Mouse (Mus musculus) MEL (cell line): ENCODE results near the gene Huwe1. TPM values are rescaled to one million over a fixed set of nuclear protein-coding genes. Genes with fewer than 3 reads are reported as not detected.

ENCODE experiments used
- DNase-seq: peaks from one replicate; pipeline ENCODE4 v3.0.0; 2011; ENCODE audit warnings: low read depth, low spot score
- H3K27ac ChIP-seq: 2 replicates; pipeline ENCODE4 v1.5.1; 2012; ENCODE audit warnings: low read depth, mild to moderate bottlenecking, control low read depth, low read length, moderate library complexity; ENCODE audit not compliant: control insufficient read depth
- H3K27me3 ChIP-seq, 2 experiments: fragments of 150-350 bp in 1 of 2; sonication (generic) in 1 of 2; 2 replicates each; pipeline ENCODE4 v1.6.1; 2012; ENCODE audit warnings: low read length in 2 of 2, mild to moderate bottlenecking in 2 of 2, improper control_type of control experiment in 1 of 2, moderate library complexity in 1 of 2; ENCODE audit not compliant: insufficient read depth in 2 of 2, control insufficient read depth in 1 of 2
- H3K36me3 ChIP-seq, 2 experiments: 2 replicates each; pipeline ENCODE4 v1.6.1; 2012 to 2014; ENCODE audit warnings: low read length in 2 of 2, improper control_type of control experiment in 1 of 2, inconsistent platforms in 1 of 2, mild to moderate bottlenecking in 1 of 2; ENCODE audit not compliant: insufficient read depth in 2 of 2, control insufficient read depth in 1 of 2
- H3K4me1 ChIP-seq, 2 experiments: fragments of 150-350 bp in 1 of 2; sonication (generic) in 1 of 2; 2 replicates each; pipeline ENCODE4 v1.6.1; 2012; ENCODE audit warnings: low read length in 2 of 2, improper control_type of control experiment in 1 of 2, mild to moderate bottlenecking in 1 of 2; ENCODE audit not compliant: insufficient read depth in 2 of 2, control insufficient read depth in 1 of 2
- H3K4me3 ChIP-seq, 2 experiments: fragments of 150-350 bp in 1 of 2; sonication (generic) in 1 of 2; 2 replicates each; pipeline ENCODE4 v1.5.1; 2012; ENCODE audit warnings: low read depth in 2 of 2, low read length in 2 of 2, mild to moderate bottlenecking in 2 of 2, moderate library complexity in 2 of 2, control low read depth in 1 of 2, improper control_type of control experiment in 1 of 2; ENCODE audit not compliant: control insufficient read depth in 1 of 2, insufficient read depth in 1 of 2
- H3K79me2 ChIP-seq: 2 replicates; pipeline ENCODE4 v1.6.1; 2012; ENCODE audit warnings: mild to moderate bottlenecking, low read length, moderate library complexity; ENCODE audit not compliant: control insufficient read depth, poor library complexity, insufficient read depth
- H3K9ac ChIP-seq: 2 replicates; pipeline ENCODE4 v1.6.1; 2012; ENCODE audit warnings: low read depth, mild to moderate bottlenecking, control low read depth, low read length, moderate library complexity; ENCODE audit not compliant: control insufficient read depth, poor library complexity, severe bottlenecking
- H3K9me3 ChIP-seq: fragments of 150-350 bp; sonication (generic); replicated peaks from 2 replicates; pipeline ENCODE4 v1.6.1; 2012; ENCODE audit warnings: mild to moderate bottlenecking, low read length, improper control_type of control experiment, moderate library complexity; ENCODE audit not compliant: insufficient read depth
- CHD1 ChIP-seq: IDR thresholded peaks from 2 replicates; pipeline ENCODE4 v1.6.1; 2012; ENCODE audit warnings: low read depth, mild to moderate bottlenecking, inconsistent platforms, low read length, improper control_type of control experiment
- CTCF ChIP-seq, 3 experiments: IDR thresholded peaks in 2 of 3; conservative IDR thresholded peaks in 1 of 3; 2 replicates each; pipeline ENCODE4 v1.5.1; 2011 to 2012; ENCODE audit warnings: low read length in 3 of 3, low read depth in 2 of 3, mild to moderate bottlenecking in 2 of 3, improper control_type of control experiment in 1 of 3, inconsistent platforms in 1 of 3, mixed read lengths in 1 of 3, moderate library complexity in 1 of 3; ENCODE audit not compliant: control insufficient read depth in 1 of 3, insufficient read depth in 1 of 3, poor library complexity in 1 of 3, severe bottlenecking in 1 of 3
- E2F4 ChIP-seq: IDR thresholded peaks from 2 replicates; pipeline ENCODE4 v1.6.1; 2011; ENCODE audit warnings: low read depth, low read length, improper control_type of control experiment, borderline replicate concordance
- EP300 ChIP-seq, 2 experiments: IDR thresholded peaks; 2 replicates each; pipeline ENCODE4 v1.6.1; 2011; ENCODE audit warnings: improper control_type of control experiment in 2 of 2, low read length in 2 of 2, low read depth in 1 of 2, mild to moderate bottlenecking in 1 of 2
- ETS1 ChIP-seq: IDR thresholded peaks from 2 replicates; pipeline ENCODE4 v1.6.1; 2012; ENCODE audit warnings: low read depth, mild to moderate bottlenecking, inconsistent platforms, low read length, improper control_type of control experiment, moderate library complexity
- GATA1 ChIP-seq: IDR thresholded peaks from 2 replicates; pipeline ENCODE4 v1.6.1; 2011; ENCODE audit warnings: low read depth, low read length, improper control_type of control experiment
- HCFC1 ChIP-seq: IDR thresholded peaks from 2 replicates; pipeline ENCODE4 v1.6.1; 2012; ENCODE audit warnings: low read depth, mild to moderate bottlenecking, inconsistent platforms, low read length, improper control_type of control experiment, moderate library complexity
- JUND ChIP-seq: IDR thresholded peaks from 2 replicates; pipeline ENCODE4 v1.6.1; 2011; ENCODE audit warnings: low read depth, mild to moderate bottlenecking, improper control_type of control experiment, low read length
- KAT2A ChIP-seq: conservative IDR thresholded peaks from 2 replicates; pipeline ENCODE4 v1.6.1; 2012; ENCODE audit warnings: low read depth, low read length, improper control_type of control experiment, inconsistent platforms
- MAFK ChIP-seq: IDR thresholded peaks from 2 replicates; pipeline ENCODE4 v1.6.1; 2011; ENCODE audit warnings: low read depth, mild to moderate bottlenecking, low read length, improper control_type of control experiment, borderline replicate concordance
- MAX ChIP-seq: IDR thresholded peaks from 2 replicates; pipeline ENCODE4 v1.6.1; 2011; ENCODE audit warnings: low read length, improper control_type of control experiment
- MEF2A ChIP-seq: IDR thresholded peaks from 2 replicates; pipeline ENCODE4 v1.6.1; 2014; ENCODE audit warnings: low read depth, mild to moderate bottlenecking, inconsistent platforms, low read length, improper control_type of control experiment; ENCODE audit not compliant: poor library complexity, insufficient replicate concordance, severe bottlenecking; ENCODE audit errors: extremely low read depth
- MXI1 ChIP-seq: IDR thresholded peaks from 2 replicates; pipeline ENCODE4 v1.6.1; 2011; ENCODE audit warnings: mild to moderate bottlenecking, low read depth, low read length, improper control_type of control experiment
- MYB ChIP-seq: IDR thresholded peaks from 2 replicates; pipeline ENCODE4 v1.6.1; 2011; ENCODE audit warnings: mild to moderate bottlenecking, low read depth, low read length, improper control_type of control experiment
- POLR2A ChIP-seq, 2 experiments: IDR thresholded peaks; 2 replicates each; pipeline ENCODE4 v1.6.1; 2011 to 2012; ENCODE audit warnings: low read length in 2 of 2, mild to moderate bottlenecking in 2 of 2, control low read depth in 1 of 2, improper control_type of control experiment in 1 of 2, low read depth in 1 of 2, moderate library complexity in 1 of 2; ENCODE audit not compliant: control insufficient read depth in 1 of 2, insufficient read depth in 1 of 2, poor library complexity in 1 of 2
- POLR2AphosphoS2 ChIP-seq: IDR thresholded peaks from 2 replicates; pipeline ENCODE4 v1.6.1; 2011; ENCODE audit warnings: low read length, improper control_type of control experiment
- POLR2AphosphoS5 ChIP-seq: IDR thresholded peaks from 2 replicates; pipeline ENCODE4 v1.6.1; 2012; ENCODE audit warnings: low read depth, borderline replicate concordance, mild to moderate bottlenecking, inconsistent platforms, low read length, moderate library complexity, mixed read lengths
- RAD21 ChIP-seq: IDR thresholded peaks from 2 replicates; pipeline ENCODE4 v1.6.1; 2011; ENCODE audit warnings: mild to moderate bottlenecking, low read depth, low read length, improper control_type of control experiment
- RCOR1 ChIP-seq: IDR thresholded peaks from 2 replicates; pipeline ENCODE4 v1.6.1; 2012; ENCODE audit warnings: low read depth, mild to moderate bottlenecking, inconsistent platforms, low read length, improper control_type of control experiment
- SMC3 ChIP-seq: IDR thresholded peaks from 2 replicates; pipeline ENCODE4 v1.6.1; 2011; ENCODE audit warnings: low read depth, low read length, improper control_type of control experiment
- TAL1 ChIP-seq: IDR thresholded peaks from 2 replicates; pipeline ENCODE4 v1.6.1; 2012; ENCODE audit warnings: mild to moderate bottlenecking, inconsistent platforms, low read length, moderate library complexity, mixed read lengths
- TBP ChIP-seq: IDR thresholded peaks from 2 replicates; pipeline ENCODE4 v1.8.0; 2011; ENCODE audit warnings: low read depth, low read length, improper control_type of control experiment
- TCF12 ChIP-seq: IDR thresholded peaks from 2 replicates; pipeline ENCODE4 v1.6.1; 2014; ENCODE audit warnings: low read depth, mild to moderate bottlenecking, inconsistent platforms, low read length, improper control_type of control experiment, moderate library complexity
- USF1 ChIP-seq: IDR thresholded peaks from 2 replicates; pipeline ENCODE4 v1.6.1; 2014; ENCODE audit warnings: low read depth, mild to moderate bottlenecking, inconsistent platforms, low read length, improper control_type of control experiment, moderate library complexity
- USF2 ChIP-seq, 2 experiments: IDR thresholded peaks; 2 replicates each; pipeline ENCODE4 v1.6.1; 2011 to 2012; ENCODE audit warnings: improper control_type of control experiment in 2 of 2, low read length in 2 of 2, borderline replicate concordance in 1 of 2, inconsistent platforms in 1 of 2, low read depth in 1 of 2, mild to moderate bottlenecking in 1 of 2; ENCODE audit not compliant: insufficient read depth in 1 of 2
- ZMIZ1 ChIP-seq: IDR thresholded peaks from 2 replicates; pipeline ENCODE4 v1.6.1; 2012; ENCODE audit warnings: low read depth, mild to moderate bottlenecking, inconsistent platforms, low read length, improper control_type of control experiment, moderate library complexity
- ZNF384 ChIP-seq: IDR thresholded peaks from 2 replicates; pipeline ENCODE4 v1.6.1; 2012; ENCODE audit warnings: low read depth, mild to moderate bottlenecking, inconsistent platforms, low read length, improper control_type of control experiment
- polyA plus RNA-seq, 2 experiments: library from polyadenylated mRNA; stranded (reverse) in 1 of 2; unstranded in 1 of 2; fragments of >175 nt in 1 of 2; fragments of >200 nt in 1 of 2; gene quantifications; 2 replicates each; pipeline versions ENCODE4 v1.2.1 to v1.2.4; 2012; ENCODE audit warnings: low replicate concordance in 2 of 2, low read depth in 1 of 2; ENCODE audit not compliant: insufficient read length in 2 of 2, insufficient read depth in 1 of 2, missing spikeins in 1 of 2
- total RNA-seq: library from RNA; depleted of rRNA; stranded (reverse); fragments of 300-350 nt; gene quantifications from 2 replicates; pipeline ENCODE4 v1.2.3, GENCODE M21; 2012

Gene Huwe1
- total and polyA plus RNA-seq, 3 experiments = 132 to 528 (median 345) TPM

GRCm38 (mm10) chrX:151782939-151783338 is 17.7 kb upstream of the Huwe1 start:
- H3K4me3 ChIP-seq = no peak overlapping the region
- no peaks in the 10 kb centered on the region for H3K79me2 ChIP-seq
- DNase-seq = peak; percentile 32
- no peak overlapping the region for H3K27ac ChIP-seq
- H3K36me3 ChIP-seq = no peaks in the 10 kb centered on the region; a peak in 1 of 4 replicates
- no peaks in the 10 kb centered on the region for H3K9me3 ChIP-seq
- H3K4me1 ChIP-seq = no peaks in the 10 kb centered on the region
- no peak overlapping the region for H3K9ac ChIP-seq
- H3K27me3 ChIP-seq = peaks cover 0 to 8% of the 10 kb centered on the region in 2 experiments; a peak in 3 of 4 replicates
- TF ChIP-seq JUND (no peak), TAL1 (no peak), RCOR1 (no peak), USF2 (IDR thresholded peaks at IDR 0.05; ENCODE audit: borderline replicate concordance in 1 of 2, insufficient read depth in 1 of 2, low read depth in 1 of 2, low read length in 2 of 2) (no peak), E2F4 (no peak), MAX (no peak), ZNF384 (no peak), POLR2AphosphoS2 (no peak), GATA1 (no peak), MXI1 (no peak), USF1 (no peak), HCFC1 (no peak), POLR2A (IDR thresholded peaks at IDR 0.05; ENCODE audit: control insufficient read depth in 1 of 2, insufficient read depth in 1 of 2, low read depth in 1 of 2, low read length in 2 of 2, poor library complexity in 1 of 2) (no peak), SMC3 (no peak), RAD21 (no peak), TCF12 (no peak), CHD1 (no peak)
- TF ChIP-seq, all 39 proteins: peak for 0

- H3K27ac ChIP-seq = no peak overlapping the region
- peaks cover 0 to 3% of the 10 kb centered on the region in 2 experiments; a peak in 1 of 4 replicates for H3K4me1 ChIP-seq
- H3K4me3 ChIP-seq = no peak overlapping the region
- no peak for TF ChIP-seq CTCF (IDR thresholded peaks at IDR 0.05 in 2 of 3, conservative IDR thresholded peaks at IDR 0.05 in 1 of 3; ENCODE audit: control insufficient read depth in 1 of 3, insufficient read depth in 1 of 3, low read depth in 2 of 3, low read length in 3 of 3, poor library complexity in 1 of 3, severe bottlenecking in 1 of 3)
- no peak for TF ChIP-seq HCFC1
- no peak for TF ChIP-seq MAX
- TF ChIP-seq MAFK = no peak
- no peak for TF ChIP-seq KAT2A
- TF ChIP-seq MEF2A = no peak
- TF ChIP-seq ETS1 = no peak
- TF ChIP-seq USF2 (IDR thresholded peaks at IDR 0.05; ENCODE audit: borderline replicate concordance in 1 of 2, insufficient read depth in 1 of 2, low read depth in 1 of 2, low read length in 2 of 2) = no peak
- TF ChIP-seq POLR2AphosphoS5 = no peak
- no peak for TF ChIP-seq TBP
- TF ChIP-seq ZMIZ1 = no peak
- TF ChIP-seq MYB = no peak
- no peak for TF ChIP-seq EP300 (IDR thresholded peaks at IDR 0.05; ENCODE audit: low read depth in 1 of 2, low read length in 2 of 2)
- H3K79me2 ChIP-seq = no peaks in the 10 kb centered on the region
- H3K27me3 ChIP-seq = no peaks in the 10 kb centered on the region; a peak in 3 of 4 replicates
- H3K9ac ChIP-seq = no peak overlapping the region
- H3K9me3 ChIP-seq = no peaks in the 10 kb centered on the region
- no peak for DNase-seq
- H3K36me3 ChIP-seq = peaks cover 0 to 5% of the 10 kb centered on the region in 2 experiments; a peak in 2 of 4 replicates
These were observed 7.8 kb upstream of the Huwe1 start for GRCm38 (mm10) chrX:151792766-151793165.
